ENCODE assay signal across 22 mouse cellular contexts in the genomic region with DNA sequence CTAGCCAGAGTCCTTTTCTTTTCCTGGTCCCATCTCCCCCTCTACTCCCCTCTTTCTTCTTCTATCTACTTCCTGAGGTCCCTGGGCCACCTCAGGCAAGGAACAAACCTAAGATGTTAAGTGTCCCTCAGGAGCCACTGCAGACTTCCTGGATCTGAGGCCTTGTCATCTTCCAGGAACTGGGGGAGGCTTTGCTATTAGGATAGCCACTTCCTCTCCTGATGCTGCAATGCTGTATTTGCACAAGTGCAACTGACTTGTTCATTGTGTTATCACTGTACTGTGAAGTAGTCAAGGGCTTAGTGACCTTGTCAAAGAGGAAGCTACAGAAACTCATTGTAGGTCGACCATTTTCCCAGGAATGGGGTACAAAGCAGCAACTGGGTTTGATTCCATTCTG. TPM values are rescaled to one million over a fixed set of nuclear protein-coding genes. Genes with fewer than 3 reads are reported as not detected.
A peak's percentile ranks its signal among the peaks of the same experiment; 100 is the strongest.
DNase-seq lines count a peak whose midpoint lies in the region; ATAC-seq and TF ChIP-seq lines count a peak whose summit lies in the region.
"Had no signal": no experiment of that assay in that cellular context is flagged by ENCODE, and none has a peak within 500 bp of the region (broad histone marks: within the 10 kb centered on the region; RNA-seq: fewer than 3 reads in every experiment).

No protein-coding gene starts in this region.

- no peaks in the 10 kb centered on the region for H3K4me1 ChIP-seq in lung, adult 2 months (ENCODE audit: control insufficient read depth, insufficient read depth, low read length)
- H3K4me1 ChIP-seq: embryonic facial prominence, embryonic 10.5 days; forebrain, embryonic 13.5 days; heart, embryonic 15.5 days; hindbrain, embryonic 15.5 days had no signal

- intact Hi-C loops in heart, postnatal 25 days (cut with DNase I) = loop anchor here (2.0 to 5.0 kb wide), 2 partner anchors 37 to 61 kb away; no protein-coding TSS in a partner anchor

- peak; percentile 89 for DNase-seq in heart, adult 11 months
- DNase-seq in heart, postnatal 25 days (ENCODE audit: low spot score) = no peak
- peak; percentile 34 for DNase-seq in lung, postnatal 25 days (ENCODE audit: low spot score)
- no peak for DNase-seq in lung, adult 2 months
- no peak for DNase-seq in layer of hippocampus, adult 11-12 months (ENCODE audit: low spot score)
- no peak for DNase-seq in yolk sac, embryonic 10.5 days (ENCODE audit: low spot score)
- DNase-seq: adrenal gland, postnatal 10 days; cerebellum, adult 11-12 months; cerebellum, adult 9-10 months; cerebellum, postnatal 25 days; forebrain, postnatal 0 days; gastrocnemius, adult 2 months; gastrocnemius, postnatal 25 days; heart, adult 18-20 months; heart, postnatal 36 days had no signal

- 10% methylated on average over 1 of the region's 1 CpGs for WGBS in lung, adult 2 months

- TF ChIP-seq POLR2A in lung, adult 2 months (IDR thresholded peaks at IDR 0.05; ENCODE audit: borderline replicate concordance, extremely low read depth, low read depth, low read length) = no peak

- no peak for TF ChIP-seq CTCF in lung, adult 2 months (IDR thresholded peaks at IDR 0.05; ENCODE audit: insufficient read depth, low read length)

- H3K4me3 ChIP-seq in lung, adult 2 months (replicated peaks; ENCODE audit: extremely low read depth, low read depth, low read length) = no peak overlapping the region
- H3K4me3 ChIP-seq: embryonic facial prominence, embryonic 10.5 days; forebrain, embryonic 13.5 days; gastrocnemius, adult 2 months; heart, embryonic 15.5 days; hindbrain, embryonic 15.5 days had no signal

- ATAC-seq in granulocyte monocyte progenitor cell, adult 5-6 weeks (replicated peaks; ENCODE audit: poor library complexity, severe bottlenecking) = peak; percentile 92
- 0 out of 2 replicates have a peak, but pooled peaks have one; percentile 50 for ATAC-seq in monocyte, adult 5-6 weeks (replicated peaks; ENCODE audit: insufficient number of reproducible peaks, low FRiP score, low TSS enrichment, poor library complexity, severe bottlenecking)
- ATAC-seq: forebrain, embryonic 13.5 days; forebrain, postnatal 0 days had no signal

RNA-seq across cellular contexts. Expression of a gene that starts 21.8 kb away (rescaled TPM):
- 10 to 100 TPM; 32.8 to 47.4 TPM for total RNA-seq in heart, postnatal 25 days (2021)
- 143 and 190 TPM in 2 replicates for polyA plus RNA-seq in lung, adult 2 months (2012; rRNA removed)
- not detected in 2 replicates for total RNA-seq in granulocyte monocyte progenitor cell, adult 5-6 weeks (2014; fragmentation: Nextera tagmentation)
- not detected in 2 replicates for total RNA-seq in granulocyte monocyte progenitor cell, adult 5-6 weeks (2017)
- not detected in 3 replicates for total RNA-seq in monocyte, adult 5-6 weeks (2017)
- total RNA-seq: CH12.LX had no signal

Comparison
In these comparisons a context has a peak if more than half of its experiments do, and no peak if none do; other contexts are left out.
1. DNase-seq: peak in heart, adult 11 months (single experiment) and lung, postnatal 25 days (single experiment); none in heart, postnatal 25 days (single experiment), lung, adult 2 months (single experiment), layer of hippocampus, adult 11-12 months (single experiment) and yolk sac, embryonic 10.5 days (single experiment).
2. RNA of a gene that starts 21.8 kb away (total RNA-seq): 32.8 to 47.4 TPM in heart, postnatal 25 days; not detected in granulocyte monocyte progenitor cell, adult 5-6 weeks and not detected in monocyte, adult 5-6 weeks; every median in the first group is over 10 times any median in the second.